Mouse (Mus musculus) lung, adult 2 months (tissue): ENCODE data around the gene Fam214a.
A peak's percentile ranks its signal among the peaks of the same experiment; 100 is the strongest.

ENCODE experiments used
- CTCF ChIP-seq: fragments of 200-500 bp; IDR thresholded peaks from 2 replicates; pipeline ENCODE4 v1.5.1; 2011; ENCODE audit warnings: mild to moderate bottlenecking, low read length, control low read depth; ENCODE audit not compliant: insufficient read depth
- POLR2A ChIP-seq: fragments of 200-500 bp; IDR thresholded peaks from 2 replicates; pipeline ENCODE4 v1.6.1; 2011; ENCODE audit warnings: low read depth, mild to moderate bottlenecking, control low read depth, low read length, borderline replicate concordance; ENCODE audit errors: extremely low read depth

DNA sequence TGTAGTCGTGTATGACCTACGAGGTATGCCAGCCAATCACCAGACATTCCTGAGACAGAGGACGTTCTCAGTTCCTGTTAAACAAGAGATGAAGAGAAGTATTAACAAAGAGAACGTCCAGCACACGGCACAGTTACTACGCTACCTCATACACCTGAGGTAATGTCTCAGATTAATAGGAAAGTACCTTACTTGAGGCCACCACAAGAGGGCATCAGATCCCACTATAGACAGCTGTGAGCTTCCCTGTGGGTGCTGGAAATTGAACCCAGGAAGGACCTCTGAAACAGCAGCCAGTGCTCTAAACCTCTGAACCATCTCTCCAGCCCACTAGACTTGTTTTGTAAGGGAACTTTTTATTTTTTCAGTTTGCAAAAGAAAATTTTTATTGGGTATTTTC, 73.0 kb downstream of the Fam214a start:
- TF ChIP-seq CTCF (peak; percentile 21; the same call in 1 of the 2 replicates), POLR2A (no peak)
